Mouse (Mus musculus): Measurements from ENCODE around the gene Pax2. TPM values are rescaled to one million over a fixed set of nuclear protein-coding genes. Genes with fewer than 3 reads are reported as not detected.

The Pax2 gene
- total RNA-seq, 2 experiments from 2014 or later: not detected

DNA sequence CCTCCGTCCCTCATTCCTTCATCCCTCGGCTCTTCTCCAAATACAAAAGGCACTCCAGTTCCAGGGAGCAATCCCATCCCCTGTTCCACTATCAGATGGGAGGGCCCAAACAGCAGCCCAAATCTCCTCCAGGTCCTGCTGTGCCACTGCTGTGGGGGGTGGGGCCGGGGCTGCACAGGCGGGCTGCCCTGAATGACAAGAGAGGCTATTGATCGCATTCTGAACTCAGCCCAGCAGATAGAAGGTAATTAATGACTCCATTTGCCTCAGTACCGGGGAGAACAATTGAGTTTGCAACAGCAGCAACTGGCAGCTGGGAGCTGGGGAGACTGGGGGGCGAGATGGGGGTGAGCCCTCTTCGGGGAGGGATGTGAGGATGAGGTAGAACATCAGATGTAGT is 52.9 kb downstream of the Pax2 start:
- no peak overlapping the region for H3K4me3 ChIP-seq
- no peak for DNase-seq
- intact Hi-C loops (cut with DNase I): no loop called here
- no peak for TF ChIP-seq CTCF (IDR thresholded peaks at IDR 0.05)
- H3K27ac ChIP-seq: no peak overlapping the region

DNA sequence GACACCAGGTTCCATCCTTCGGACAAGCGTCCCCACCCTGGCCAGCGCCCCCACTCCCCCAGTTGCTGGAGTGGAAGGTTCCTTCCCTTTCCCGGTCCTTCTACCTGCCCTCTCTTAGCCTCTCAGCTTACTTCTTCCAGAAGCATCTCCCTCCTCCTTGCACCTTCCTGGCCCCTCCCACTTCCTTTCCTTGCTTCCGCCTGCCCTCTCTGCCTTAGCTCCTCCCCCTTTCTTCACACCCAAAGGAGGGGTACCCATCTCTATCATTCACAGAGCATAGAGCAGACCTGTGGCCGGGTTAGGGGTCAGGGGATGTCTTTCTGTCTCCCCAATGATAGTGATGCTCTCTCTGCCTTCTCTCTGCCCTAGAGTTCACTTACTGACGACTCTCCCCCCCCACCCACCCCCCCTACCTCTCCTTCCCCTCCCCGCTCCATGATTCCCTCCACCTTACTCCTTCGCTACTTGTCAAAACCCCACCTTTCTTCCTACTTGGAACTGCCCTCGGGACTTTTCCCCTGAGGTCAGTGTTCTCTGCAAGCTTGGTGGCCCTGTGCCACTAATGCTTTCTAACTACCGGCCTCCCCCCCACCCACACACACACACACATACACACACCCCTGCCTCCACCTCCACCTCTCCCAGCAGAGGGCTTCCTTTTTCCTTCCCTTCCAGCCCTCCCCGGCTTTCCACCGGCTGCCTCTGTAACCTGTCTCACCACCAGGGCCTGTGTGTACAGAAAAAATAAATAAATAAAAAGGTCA is 57.0 kb downstream of the Pax2 start:
- no peak for DNase-seq
- no peak for TF ChIP-seq CTCF (IDR thresholded peaks at IDR 0.05)
- Histone ChIP-seq H3K27ac (no peak overlapping the region), H3K4me3 (no peak overlapping the region)
- intact Hi-C loops (cut with DNase I): no loop called here

DNA sequence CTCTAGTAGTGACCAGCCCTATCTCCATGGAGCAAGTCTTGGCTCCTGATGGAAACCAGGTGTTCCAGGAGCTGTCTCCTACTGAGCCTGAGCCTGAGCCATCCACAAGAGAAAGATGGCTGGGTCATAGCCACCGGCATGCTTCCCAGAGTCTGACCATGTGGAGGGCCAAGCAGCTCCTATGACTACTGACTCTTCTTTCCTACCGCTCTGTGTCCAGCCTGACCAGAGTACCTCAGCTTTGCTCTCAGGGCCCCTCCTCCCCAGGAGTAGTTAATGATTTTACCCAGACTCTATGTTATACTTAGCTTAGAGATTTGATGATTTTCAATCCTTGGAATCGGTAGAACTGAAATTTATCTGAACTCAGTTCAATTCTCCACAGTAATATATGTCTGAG is 59.3 kb downstream of the Pax2 start:
- no peak overlapping the region for H3K4me3 ChIP-seq
- no peak overlapping the region for H3K27ac ChIP-seq
- no peak for TF ChIP-seq CTCF (IDR thresholded peaks at IDR 0.05)
- DNase-seq: no peak
- intact Hi-C loops (cut with DNase I): no loop called here

DNA sequence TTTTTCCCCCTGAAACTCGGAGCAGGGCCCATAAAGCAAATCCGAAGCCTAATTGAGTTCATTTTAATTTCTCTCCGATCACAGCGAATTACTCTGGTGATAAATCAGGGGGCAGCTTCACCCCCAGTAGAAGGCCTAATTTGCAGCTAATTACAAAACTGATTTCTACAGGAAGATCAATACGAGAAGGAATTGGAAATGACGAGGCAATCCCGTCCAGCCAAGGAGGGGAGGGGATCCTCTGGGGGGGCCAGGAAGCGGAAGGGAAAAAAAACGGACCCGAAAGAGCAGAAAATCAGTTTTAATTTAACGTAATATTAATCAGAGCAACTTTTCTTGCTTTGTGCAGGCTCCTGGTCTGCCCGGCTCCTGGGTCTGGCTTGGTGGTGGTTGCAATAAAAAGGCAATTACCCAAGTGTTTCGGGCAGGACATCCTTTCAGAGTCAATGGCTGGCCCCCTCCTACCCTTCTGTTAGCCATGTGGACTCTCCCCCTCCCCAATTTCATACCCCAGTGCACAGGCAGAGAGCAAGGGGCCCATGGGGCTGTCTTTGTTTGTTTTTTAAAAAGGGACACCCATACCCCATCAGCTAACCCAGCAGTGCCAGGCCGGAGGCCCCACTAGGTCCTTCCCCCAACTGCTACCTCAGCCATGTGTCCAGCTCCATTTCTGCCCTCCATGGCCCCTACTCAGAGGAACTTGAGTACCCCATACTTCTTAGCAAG is 61.7 kb downstream of the Pax2 start:
- intact Hi-C loops (cut with DNase I): no loop called here
- H3K27ac ChIP-seq: no peak overlapping the region
- H3K4me3 ChIP-seq: no peak overlapping the region
- no peak for TF ChIP-seq CTCF (IDR thresholded peaks at IDR 0.05)
- DNase-seq: no peak

DNA sequence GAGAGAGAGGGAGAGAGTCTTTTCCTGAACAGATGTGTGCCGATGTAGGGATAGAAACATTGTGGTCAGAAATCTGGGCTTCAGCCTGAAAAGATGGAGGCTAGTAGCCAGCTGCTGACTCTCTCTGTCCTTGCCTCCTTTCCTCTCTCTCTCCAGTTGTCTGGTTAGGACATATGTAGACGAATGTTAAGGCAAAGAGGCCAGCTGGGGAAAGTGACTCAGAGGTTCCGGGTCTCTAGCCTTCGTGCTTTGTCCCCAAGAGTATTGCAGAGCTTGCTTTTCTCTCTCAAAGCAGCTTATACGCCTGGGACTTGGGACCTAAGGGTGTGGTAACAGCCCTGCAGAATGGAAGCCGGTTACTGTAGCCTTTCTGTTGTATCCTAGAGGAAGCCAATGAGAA is 62.8 kb downstream of the Pax2 start:
- Histone ChIP-seq H3K27ac (no peak overlapping the region), H3K4me3 (no peak overlapping the region)
- TF ChIP-seq CTCF (IDR thresholded peaks at IDR 0.05): no peak
- intact Hi-C loops (cut with DNase I): no loop called here
- DNase-seq: no peak

DNA sequence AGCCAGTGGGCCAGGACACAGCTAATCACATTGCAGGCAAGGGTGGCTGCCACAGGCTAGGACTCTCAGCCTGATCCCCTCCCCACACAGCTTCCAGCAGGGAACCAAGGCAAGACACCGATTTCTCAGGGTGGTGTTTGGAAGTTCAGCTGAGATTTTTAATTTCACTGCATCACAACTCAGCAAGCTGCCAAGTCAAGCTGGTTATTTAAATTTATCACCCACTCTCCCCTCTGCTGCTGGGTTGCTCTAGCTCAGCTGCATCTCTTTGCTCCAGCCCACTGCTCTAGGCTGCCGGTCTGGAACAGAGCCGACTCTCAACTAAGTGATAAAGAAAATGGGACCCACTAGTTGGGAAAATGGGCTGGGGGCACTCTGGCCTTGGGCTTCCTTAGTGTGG is 65.7 kb downstream of the Pax2 start:
- H3K4me3 ChIP-seq: no peak overlapping the region
- intact Hi-C loops (cut with DNase I): no loop called here

DNA sequence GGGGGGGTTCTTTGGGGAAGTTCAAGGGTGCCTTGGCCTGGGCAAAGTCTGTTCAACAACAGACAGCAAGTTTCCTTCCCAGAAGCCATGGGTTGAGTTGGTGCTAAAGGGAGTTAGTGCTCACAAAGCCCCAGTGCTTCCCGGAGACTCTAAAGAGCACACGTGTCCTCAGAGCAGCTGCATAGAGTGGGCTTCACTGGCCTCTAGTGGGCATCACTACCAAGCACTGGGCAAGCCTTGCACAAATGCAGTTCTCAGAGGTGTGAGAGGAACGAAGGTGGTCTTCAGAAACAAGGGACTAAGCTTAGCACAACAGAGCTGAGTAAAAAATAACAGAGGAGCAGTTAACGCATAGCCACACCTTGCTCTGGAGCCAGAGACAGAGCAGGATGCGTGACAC is 66.5 kb downstream of the Pax2 start:
- TF ChIP-seq CTCF (IDR thresholded peaks at IDR 0.05): no peak
- intact Hi-C loops (cut with DNase I): no loop called here

More for the DNA sequence above, 65.7 kb downstream of the Pax2 start:
- no peak for TF ChIP-seq CTCF (IDR thresholded peaks at IDR 0.05)
- DNase-seq: no peak
- no peak overlapping the region for H3K27ac ChIP-seq

DNA sequence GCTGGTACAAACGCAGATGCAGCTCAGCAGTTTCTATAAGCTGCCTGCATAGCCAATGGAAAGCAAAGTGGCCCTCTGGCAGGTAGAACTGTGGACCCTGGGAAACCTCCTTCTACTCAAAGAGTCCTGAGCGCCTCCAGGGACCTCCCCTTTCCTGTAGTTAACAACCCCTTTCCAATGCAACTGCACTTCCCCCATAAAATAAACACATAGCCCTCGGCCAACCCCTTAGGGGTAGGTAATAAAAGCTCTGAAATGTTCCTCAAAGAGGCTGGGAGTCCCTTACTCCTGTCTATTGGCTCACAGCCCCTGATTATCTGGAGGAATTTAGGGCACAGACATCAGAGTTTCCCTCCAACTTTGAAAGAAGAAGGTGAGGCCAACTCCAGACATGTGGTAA is 67.8 kb downstream of the Pax2 start:
- intact Hi-C loops (cut with DNase I): no loop called here
- DNase-seq: no peak
- no peak overlapping the region for H3K4me3 ChIP-seq
- no peak overlapping the region for H3K27ac ChIP-seq
- TF ChIP-seq CTCF (IDR thresholded peaks at IDR 0.05): no peak

More for the DNA sequence above, 66.5 kb downstream of the Pax2 start:
- Histone ChIP-seq H3K27ac (no peak overlapping the region), H3K4me3 (no peak overlapping the region)
- no peak for DNase-seq

DNA sequence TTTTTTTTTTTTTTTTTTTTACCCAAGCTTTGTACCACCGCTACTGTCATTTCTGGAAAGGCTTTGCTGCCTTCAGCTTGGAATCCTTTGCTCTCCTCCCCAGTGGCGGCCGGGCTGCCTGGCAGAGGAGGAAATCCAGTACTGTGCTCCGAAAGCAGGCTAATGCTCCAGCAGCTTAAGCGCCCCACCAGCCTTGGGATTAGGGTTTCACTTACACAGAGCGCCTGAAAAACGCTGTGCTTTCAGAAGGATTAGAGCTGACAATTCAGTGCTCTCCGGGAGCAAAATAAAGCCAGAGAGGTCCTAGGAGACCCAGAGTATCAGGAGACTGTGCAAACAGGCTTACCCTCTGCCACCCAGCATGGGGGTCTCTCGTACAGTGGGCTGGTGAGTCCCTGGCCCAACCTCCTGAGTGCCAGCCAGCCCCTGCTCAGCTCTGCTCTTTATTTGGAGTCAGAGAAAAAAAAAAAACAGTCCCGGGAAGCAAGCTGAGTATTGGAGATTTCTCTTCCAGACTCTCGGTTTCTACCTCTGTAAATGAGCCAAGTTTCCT is 69.4 kb downstream of the Pax2 start:
- DNase-seq: no peak
- no peak for TF ChIP-seq CTCF (IDR thresholded peaks at IDR 0.05)
- no peak overlapping the region for H3K4me3 ChIP-seq
- intact Hi-C loops (cut with DNase I): no loop called here
- no peak overlapping the region for H3K27ac ChIP-seq

DNA sequence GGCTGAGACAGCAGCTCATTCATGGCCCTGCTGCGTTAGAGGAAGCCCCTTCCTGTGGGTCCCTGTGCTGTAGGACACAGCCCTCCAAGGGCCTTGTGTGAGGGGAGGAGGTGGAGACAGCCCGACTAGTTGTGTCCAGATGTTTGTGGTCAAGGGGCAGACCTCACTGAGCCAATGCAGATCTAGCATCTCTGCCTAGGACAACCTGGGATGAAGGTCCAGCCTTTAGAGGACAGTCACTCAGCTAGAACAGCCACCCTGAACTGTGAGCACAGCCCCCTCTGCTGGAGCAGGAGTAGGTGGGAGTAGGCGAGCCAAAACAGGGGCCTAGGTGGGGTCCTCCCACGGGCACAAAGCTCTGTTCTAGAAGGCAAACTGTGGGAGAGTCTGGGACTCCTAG is 70.0 kb downstream of the Pax2 start:
- DNase-seq: no peak
- Histone ChIP-seq H3K27ac (no peak overlapping the region), H3K4me3 (no peak overlapping the region)
- TF ChIP-seq CTCF (IDR thresholded peaks at IDR 0.05): no peak
- intact Hi-C loops (cut with DNase I): no loop called here

DNA sequence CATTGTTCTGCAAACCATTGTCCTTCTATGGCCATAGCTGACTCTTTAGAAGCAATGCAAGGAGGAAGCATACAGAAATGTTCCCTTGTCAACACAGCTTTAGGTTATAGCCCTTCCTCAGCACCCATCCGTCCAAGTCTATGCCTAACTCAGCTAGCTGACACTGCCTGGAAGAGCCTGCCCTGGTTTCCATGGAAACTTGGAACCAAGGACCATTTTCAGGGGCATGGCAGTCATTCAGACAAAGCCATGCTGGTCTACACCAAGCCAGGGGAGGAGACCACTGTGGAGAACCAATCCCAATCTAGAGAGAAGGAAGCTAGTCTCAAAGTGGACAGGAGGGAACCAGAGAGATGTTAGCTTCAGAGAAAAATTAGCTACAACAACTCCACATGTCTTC is 77.5 kb downstream of the Pax2 start:
- intact Hi-C loops (cut with DNase I): no loop called here
- no peak for TF ChIP-seq CTCF (IDR thresholded peaks at IDR 0.05)
- DNase-seq: no peak
- Histone ChIP-seq H3K4me3 (no peak overlapping the region), H3K27ac (no peak overlapping the region)

DNA sequence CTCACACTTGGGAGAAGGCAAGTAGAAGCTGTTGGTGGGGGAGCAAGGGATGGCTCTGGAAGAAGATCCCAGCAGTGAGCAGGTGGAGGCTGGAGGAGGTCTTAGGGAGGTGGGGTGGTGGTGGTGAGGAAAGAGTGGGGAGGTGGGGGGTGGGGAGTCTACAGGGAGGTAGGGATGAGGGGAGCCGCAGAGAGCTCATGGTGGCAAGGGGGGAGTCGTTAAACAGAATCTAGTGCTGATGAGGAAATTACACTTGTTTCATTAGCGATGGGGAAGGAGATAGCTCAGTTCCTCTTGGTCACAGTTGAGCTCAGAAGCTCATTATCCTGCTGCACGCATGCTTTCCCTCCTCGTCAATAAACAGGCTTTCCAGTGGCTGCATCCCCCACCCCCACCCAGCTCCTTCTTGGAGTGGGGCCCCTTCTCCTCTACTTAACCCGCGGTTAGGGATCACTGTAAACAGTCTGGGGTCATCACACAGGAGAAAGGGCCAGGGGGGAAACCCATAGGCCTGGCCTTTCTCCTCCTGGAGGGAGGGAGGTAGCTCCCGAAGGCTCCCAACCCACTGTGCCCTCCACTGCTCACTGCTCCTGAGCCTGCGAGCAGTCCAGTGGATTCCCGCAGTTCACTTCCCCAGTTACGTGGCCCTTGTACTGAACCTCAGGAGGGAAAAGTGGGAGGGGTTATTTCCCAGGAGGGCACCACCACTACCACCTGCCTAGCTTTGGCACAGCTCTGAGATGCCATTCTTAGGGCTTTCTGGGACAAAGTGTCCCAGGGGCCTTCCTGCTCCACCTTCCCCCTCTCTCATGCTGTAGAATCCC is 78.6 kb downstream of the Pax2 start:
- Histone ChIP-seq H3K27ac (no peak overlapping the region), H3K4me3 (no peak overlapping the region)
- intact Hi-C loops (cut with DNase I): no loop called here
- no peak for DNase-seq
- TF ChIP-seq CTCF (IDR thresholded peaks at IDR 0.05): no peak
